Mouse (Mus musculus) lung, adult 10 weeks (tissue): ENCODE results near the gene Abhd16a. TPM values are rescaled to one million over a fixed set of nuclear protein-coding genes. Genes with fewer than 3 reads are reported as not detected.

Experiments used
- polyA plus RNA-seq: library from polyadenylated mRNA; stranded (reverse); fragments of 350-450 nt; fragmentation: Illumina TruSeq; extraction: RNeasy Lipid Tissue Mini Kit (QIAGEN cat#74804); gene quantifications from one replicate; pipeline ENCODE4 v1.2.3, GENCODE M21; 2014; ENCODE audit warnings: low read depth, low replicate concordance; ENCODE audit not compliant: insufficient read depth

Gene Abhd16a
- polyA plus RNA-seq, 1 experiment from 2014 or later: 72.3 TPM

GRCm38 (mm10) chr17:35134801-35135590, 45.9 kb downstream of the Abhd16a start, which contains the start of gene Bag6:
Gene Bag6, plus strand, starts transcription at chr17:35135178.

Other genes starting within 250 kb of the Abhd16a start
- gene Skiv2l, start 239.1 kb upstream of the Abhd16a start, polyA plus RNA-seq: 19.3 TPM
- gene Nelfe, start 238.9 kb upstream of the Abhd16a start, polyA plus RNA-seq: 30.3 TPM
- gene Cfb, start 226.7 kb upstream of the Abhd16a start, polyA plus RNA-seq: 38.7 TPM
- gene Zbtb12, start 209.8 kb upstream of the Abhd16a start, polyA plus RNA-seq: 4.5 TPM
- not detected for gene Gm20547, start 207.2 kb upstream of the Abhd16a start, polyA plus RNA-seq
- gene C2, start 191.0 kb upstream of the Abhd16a start, polyA plus RNA-seq: 24.6 TPM
- 39.7 TPM for gene Ehmt2, start 190.8 kb upstream of the Abhd16a start, polyA plus RNA-seq
- 9.2 TPM for gene Slc44a4, start 174.8 kb upstream of the Abhd16a start, polyA plus RNA-seq
- 22.0 TPM for gene Neu1, start 158.0 kb upstream of the Abhd16a start, polyA plus RNA-seq
- 18.0 TPM for gene Hspa1b, start 130.0 kb upstream of the Abhd16a start, polyA plus RNA-seq
- gene Gm20481, start 119.4 kb upstream of the Abhd16a start, polyA plus RNA-seq: not detected
- gene Hspa1a, start 117.1 kb upstream of the Abhd16a start, polyA plus RNA-seq: 15.5 TPM
- gene Hspa1l, start 116.6 kb upstream of the Abhd16a start, polyA plus RNA-seq: 1.2 TPM
- 34.0 TPM for gene Lsm2, start 107.4 kb upstream of the Abhd16a start, polyA plus RNA-seq
- gene Vars, start 88.3 kb upstream of the Abhd16a start, polyA plus RNA-seq: 25.7 TPM
- gene Vwa7, start 72.7 kb upstream of the Abhd16a start, polyA plus RNA-seq: 0.74 TPM
- gene Sapcd1, start 61.2 kb upstream of the Abhd16a start, polyA plus RNA-seq: 1.3 TPM
- 3.1 TPM for gene Msh5, start 42.5 kb upstream of the Abhd16a start, polyA plus RNA-seq
- gene Clic1, start 39.3 kb upstream of the Abhd16a start, polyA plus RNA-seq: 242 TPM
- 99.2 TPM for gene Ddah2, start 30.2 kb upstream of the Abhd16a start, polyA plus RNA-seq
- gene Ly6g6c, start 23.9 kb upstream of the Abhd16a start, polyA plus RNA-seq: 2.4 TPM
- gene Mpig6b, start 23.1 kb upstream of the Abhd16a start, polyA plus RNA-seq: 0.84 TPM
- 1.4 TPM for gene Ly6g6e, start 12.4 kb upstream of the Abhd16a start, polyA plus RNA-seq
- 13.1 TPM for gene Ly6g6d, start 11.2 kb upstream of the Abhd16a start, polyA plus RNA-seq
- not detected for gene Ly6g6f, start 3.7 kb upstream of the Abhd16a start, polyA plus RNA-seq
- gene Ly6g5c, start 19.0 kb downstream of the Abhd16a start, polyA plus RNA-seq: not detected
- gene Ly6g5b, start 26.2 kb downstream of the Abhd16a start, polyA plus RNA-seq: 0.55 TPM
- 23.7 TPM for gene Gpank1, start 32.2 kb downstream of the Abhd16a start, polyA plus RNA-seq
- gene Csnk2b, start 32.8 kb downstream of the Abhd16a start, polyA plus RNA-seq: 116 TPM
- gene D17H6S53E, start 37.1 kb downstream of the Abhd16a start, polyA plus RNA-seq: 11.1 TPM
- not detected for gene Apom, start 42.8 kb downstream of the Abhd16a start, polyA plus RNA-seq
- 66.8 TPM for gene Bag6, start 45.9 kb downstream of the Abhd16a start, polyA plus RNA-seq
- gene Prrc2a, start 75.6 kb downstream of the Abhd16a start, polyA plus RNA-seq: 149 TPM
- gene Aif1, start 86.8 kb downstream of the Abhd16a start, polyA plus RNA-seq: 14.2 TPM
- gene Lst1, start 99.2 kb downstream of the Abhd16a start, polyA plus RNA-seq: 56.7 TPM
- 46.6 TPM for gene Ltb, start 105.2 kb downstream of the Abhd16a start, polyA plus RNA-seq
- 1.2 TPM for gene Tnf, start 112.7 kb downstream of the Abhd16a start, polyA plus RNA-seq
- gene Lta, start 116.1 kb downstream of the Abhd16a start, polyA plus RNA-seq: 0.62 TPM
- gene Gm16181, start 131.6 kb downstream of the Abhd16a start, polyA plus RNA-seq: not detected
- gene Atp6v1g2, start 144.4 kb downstream of the Abhd16a start, polyA plus RNA-seq: 3.0 TPM
- 13.6 TPM for gene Nfkbil1, start 146.5 kb downstream of the Abhd16a start, polyA plus RNA-seq
- 120 TPM for gene Ddx39b, start 152.5 kb downstream of the Abhd16a start, polyA plus RNA-seq
- gene H2-D1, start 173.5 kb downstream of the Abhd16a start, polyA plus RNA-seq: 887 TPM
- 0.72 TPM for gene H2-Q1, start 231.1 kb downstream of the Abhd16a start, polyA plus RNA-seq